Comparison of ENCODE assay signal across 9 mouse cellular contexts in the genomic region with DNA sequence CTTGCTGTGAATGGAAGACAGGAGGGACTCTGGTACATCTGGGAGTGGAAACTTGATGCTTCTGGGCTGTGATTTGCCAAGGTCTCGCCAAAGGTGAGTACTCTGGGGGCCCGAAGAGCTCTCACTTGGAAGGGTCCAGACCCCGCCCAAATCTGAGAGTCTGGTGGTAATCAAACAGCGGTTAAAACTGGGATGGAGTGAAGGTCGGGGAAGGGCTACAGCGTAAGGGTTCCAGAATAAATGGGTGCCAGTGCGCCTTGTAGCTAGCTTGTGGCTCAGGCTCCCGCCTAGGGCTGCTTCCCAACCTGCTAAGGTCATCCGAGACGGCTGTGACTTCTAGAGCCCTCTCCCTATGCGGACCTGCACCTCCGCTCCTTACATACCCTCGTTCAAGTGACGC.
DNase-seq lines count a peak whose midpoint lies in the region; ATAC-seq and TF ChIP-seq lines count a peak whose summit lies in the region.
"Had no signal": no experiment of that assay in that cellular context is flagged by ENCODE, and none has a peak within 500 bp of the region (broad histone marks: within the 10 kb centered on the region; RNA-seq: fewer than 3 reads in every experiment).

No protein-coding gene starts in this region.

- no peak for ATAC-seq in limb, embryonic 11.5 days (ENCODE audit: insufficient number of reproducible peaks, low FRiP score, low TSS enrichment, low read depth)
- peak; percentile 40 for ATAC-seq in hindbrain, embryonic 14.5 days (ENCODE audit: low FRiP score)
- peak; percentile 37 for ATAC-seq in neural tube, embryonic 13.5 days (ENCODE audit: low read depth)

- peaks cover 89% of the 10 kb centered on the region for H3K27me3 ChIP-seq in limb, embryonic 11.5 days (ENCODE audit: control insufficient read depth, insufficient read depth, low read length)
- H3K27me3 ChIP-seq in limb, embryonic 10.5 days (ENCODE audit: low read depth, poor library complexity, severe bottlenecking) = peaks cover 100% of the 10 kb centered on the region
- H3K27me3 ChIP-seq in hindbrain, embryonic 14.5 days (ENCODE audit: control insufficient read depth, insufficient read depth, low read length) = no peaks in the 10 kb centered on the region
- peaks cover 15% of the 10 kb centered on the region; the same call in 1 of the 2 replicates for H3K27me3 ChIP-seq in neural tube, embryonic 13.5 days

- no peak overlapping the region for H3K4me2 ChIP-seq in limb, embryonic 11.5 days (ENCODE audit: low read depth, severe bottlenecking)
- H3K4me2 ChIP-seq in hindbrain, embryonic 14.5 days (replicated peaks) = peak overlapping the region; percentile 87
- peak overlapping the region; percentile 69 for H3K4me2 ChIP-seq in neural tube, embryonic 13.5 days

- WGBS in limb, embryonic 11.5 days = under 1% methylated on average over 14 of the region's 14 CpGs
- 1% methylated on average over 14 of the region's 14 CpGs for WGBS in limb, embryonic 10.5 days
- WGBS in hindbrain, embryonic 14.5 days = under 1% methylated on average over 14 of the region's 14 CpGs
- 1% methylated on average over 14 of the region's 14 CpGs for WGBS in neural tube, embryonic 13.5 days

- peak; percentile 41 for DNase-seq in limb, embryonic 11.5 days (ENCODE audit: low spot score)
- no peak for DNase-seq in limb, embryonic 10.5 days (ENCODE audit: low spot score)
- peak; percentile 56 for DNase-seq in hindbrain, embryonic 14.5 days (ENCODE audit: low spot score)
- DNase-seq in thymus, postnatal 14 days = no peak
- no peak for DNase-seq in gastrocnemius, postnatal 36 days
- no peak for DNase-seq in thymus, adult 18-20 months

- TF ChIP-seq POLR2A in cortical plate, adult 2 months (IDR thresholded peaks at IDR 0.05; ENCODE audit: extremely low read depth, insufficient read depth, low read length) = peak; percentile 17; the same call in 1 of the 2 replicates

- H3K9ac ChIP-seq in limb, embryonic 11.5 days (ENCODE audit: low read length) = no peak overlapping the region
- H3K9ac ChIP-seq in hindbrain, embryonic 14.5 days = peak overlapping the region; percentile 100
- H3K9ac ChIP-seq in neural tube, embryonic 13.5 days = peak overlapping the region; percentile 100
- H3K9ac ChIP-seq: limb, embryonic 15.5 days had no signal

- intact Hi-C loops in gastrocnemius, postnatal 36 days (cut with DNase I) = no loop called here

- no peak for TF ChIP-seq CTCF in cortical plate, adult 2 months (IDR thresholded peaks at IDR 0.05; ENCODE audit: extremely low read depth, insufficient read depth, low read length)

- H3K9me3 ChIP-seq in limb, embryonic 11.5 days (ENCODE audit: control insufficient read depth, low read length) = no peaks in the 10 kb centered on the region
- H3K9me3 ChIP-seq in limb, embryonic 10.5 days (replicated peaks) = no peaks in the 10 kb centered on the region
- H3K9me3 ChIP-seq in hindbrain, embryonic 14.5 days (ENCODE audit: control insufficient read depth, low read length) = no peaks in the 10 kb centered on the region
- H3K9me3 ChIP-seq in neural tube, embryonic 13.5 days = no peaks in the 10 kb centered on the region
- H3K9me3 ChIP-seq: limb, embryonic 15.5 days had no signal

- H3K27ac ChIP-seq in limb, embryonic 11.5 days (replicated peaks; ENCODE audit: low read depth, low read length) = no peak overlapping the region
- H3K27ac ChIP-seq in limb, embryonic 10.5 days = no peak overlapping the region
- H3K27ac ChIP-seq in cortical plate, adult 2 months (ENCODE audit: insufficient read depth, low read length) = peak overlapping the region; percentile 99
- H3K27ac ChIP-seq in hindbrain, embryonic 14.5 days = peak overlapping the region; percentile 100
- H3K27ac ChIP-seq in neural tube, embryonic 13.5 days (replicated peaks) = peak overlapping the region; percentile 100
- H3K27ac ChIP-seq: limb, embryonic 15.5 days had no signal

- no peaks in the 10 kb centered on the region for H3K36me3 ChIP-seq in limb, embryonic 11.5 days (ENCODE audit: control insufficient read depth, insufficient read depth, low read length)
- no peaks in the 10 kb centered on the region for H3K36me3 ChIP-seq in limb, embryonic 10.5 days
- H3K36me3 ChIP-seq in hindbrain, embryonic 14.5 days (replicated peaks; ENCODE audit: control insufficient read depth, insufficient read depth) = no peaks in the 10 kb centered on the region
- H3K36me3 ChIP-seq in neural tube, embryonic 13.5 days = no peaks in the 10 kb centered on the region
- H3K36me3 ChIP-seq: limb, embryonic 15.5 days had no signal

- no peak overlapping the region for H3K4me3 ChIP-seq in limb, embryonic 11.5 days (ENCODE audit: low read depth, low read length)
- no peak overlapping the region for H3K4me3 ChIP-seq in limb, embryonic 10.5 days
- H3K4me3 ChIP-seq in cortical plate, adult 2 months (ENCODE audit: insufficient read depth, low read length) = peak overlapping the region; percentile 89
- peak overlapping the region; percentile 90 for H3K4me3 ChIP-seq in hindbrain, embryonic 14.5 days (replicated peaks; ENCODE audit: low read length)
- peak overlapping the region; percentile 84 for H3K4me3 ChIP-seq in neural tube, embryonic 13.5 days

- no peaks in the 10 kb centered on the region for H3K4me1 ChIP-seq in limb, embryonic 11.5 days (ENCODE audit: control insufficient read depth, insufficient read depth, low read length)
- peaks cover 7% of the 10 kb centered on the region for H3K4me1 ChIP-seq in limb, embryonic 10.5 days
- H3K4me1 ChIP-seq in cortical plate, adult 2 months (ENCODE audit: control insufficient read depth, insufficient read depth, low read length) = peaks cover 2% of the 10 kb centered on the region
- peaks cover 3% of the 10 kb centered on the region; the same call in 1 of the 2 replicates for H3K4me1 ChIP-seq in hindbrain, embryonic 14.5 days (replicated peaks; ENCODE audit: control insufficient read depth, insufficient read depth, low read length)
- H3K4me1 ChIP-seq in neural tube, embryonic 13.5 days (replicated peaks) = peaks cover 26% of the 10 kb centered on the region

Comparison
In these comparisons a context has a peak if more than half of its experiments do, and no peak if none do; other contexts are left out.
1. DNase-seq: peak in limb, embryonic 11.5 days (single experiment) and hindbrain, embryonic 14.5 days (single experiment); none in limb, embryonic 10.5 days (single experiment), thymus, postnatal 14 days (single experiment), gastrocnemius, postnatal 36 days (0 of 2) and thymus, adult 18-20 months (0 of 2).
2. H3K27ac ChIP-seq: peak in cortical plate, adult 2 months (single experiment), hindbrain, embryonic 14.5 days (single experiment) and neural tube, embryonic 13.5 days (single experiment); none in limb, embryonic 11.5 days (single experiment) and limb, embryonic 10.5 days (single experiment).
3. H3K4me3 ChIP-seq: peak in cortical plate, adult 2 months (single experiment), hindbrain, embryonic 14.5 days (single experiment) and neural tube, embryonic 13.5 days (single experiment); none in limb, embryonic 11.5 days (single experiment) and limb, embryonic 10.5 days (single experiment).